In the genomic region with DNA sequence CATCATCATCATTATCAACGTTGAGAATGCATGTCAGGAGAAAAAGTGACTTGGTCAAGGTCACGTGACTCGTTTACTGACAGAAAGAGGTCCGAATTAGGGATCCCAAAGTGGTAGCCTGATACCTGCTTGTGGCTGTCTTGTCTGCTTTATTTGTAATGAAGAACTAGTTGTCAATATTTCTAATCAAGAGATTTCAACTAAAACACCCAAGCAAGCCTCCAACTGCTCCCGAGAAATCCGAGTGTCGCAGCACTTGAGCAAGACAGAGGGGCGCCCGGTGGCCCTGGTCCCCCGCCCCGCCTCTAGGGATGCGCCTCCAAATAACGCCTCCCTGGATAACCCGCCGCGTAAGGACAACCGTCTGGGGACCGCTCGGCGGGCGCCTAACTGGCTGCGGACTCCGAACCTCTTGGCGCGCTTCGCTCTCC, we compare ENCODE assay signal across 8 mouse cellular contexts. TPM values are rescaled to one million over a fixed set of nuclear protein-coding genes. Genes with fewer than 3 reads are reported as not detected.
DNase-seq lines count a peak whose midpoint lies in the region; ATAC-seq and TF ChIP-seq lines count a peak whose summit lies in the region.

No protein-coding gene starts in this region.

- no peaks in the 10 kb centered on the region for H3K36me3 ChIP-seq in embryonic facial prominence, embryonic 10.5 days (replicated peaks)
- H3K36me3 ChIP-seq in hindbrain, embryonic 15.5 days = no peaks in the 10 kb centered on the region
- H3K36me3 ChIP-seq in midbrain, embryonic 16.5 days (ENCODE audit: control insufficient read depth, insufficient read depth, low read length) = no peaks in the 10 kb centered on the region

- H3K4me2 ChIP-seq in hindbrain, embryonic 15.5 days = peak overlapping the region; percentile 92
- peak overlapping the region; percentile 61 for H3K4me2 ChIP-seq in midbrain, embryonic 16.5 days (ENCODE audit: low read length)

- H3K27ac ChIP-seq in left cerebral cortex, adult 2 months = peak overlapping the region; percentile 96
- H3K27ac ChIP-seq in embryonic facial prominence, embryonic 10.5 days (replicated peaks) = peak overlapping the region; percentile 93
- H3K27ac ChIP-seq in hindbrain, embryonic 15.5 days (replicated peaks) = peak overlapping the region; percentile 98
- peak overlapping the region; percentile 92 for H3K27ac ChIP-seq in midbrain, embryonic 16.5 days (ENCODE audit: low read length)

- peak overlapping the region; percentile 86 for H3K4me3 ChIP-seq in left cerebral cortex, adult 2 months
- H3K4me3 ChIP-seq in embryonic facial prominence, embryonic 10.5 days = peak overlapping the region; percentile 81
- peak overlapping the region; percentile 98 for H3K4me3 ChIP-seq in hindbrain, embryonic 15.5 days
- H3K4me3 ChIP-seq in midbrain, embryonic 16.5 days (ENCODE audit: low read depth, low read length) = peak overlapping the region; percentile 72

- ATAC-seq in hindbrain, embryonic 15.5 days (ENCODE audit: low FRiP score, low read depth) = peak; percentile 76; the same call in 1 of the 2 replicates
- ATAC-seq in midbrain, embryonic 16.5 days = no peak; the same call in none of the 2 replicates

- DNase-seq in left cerebral cortex, adult 2 months (ENCODE audit: extremely low spot score in 1 of 2, low spot score in 2 of 2) = no peak
- no peak for DNase-seq in left cerebral cortex, postnatal 36 days (ENCODE audit: low spot score in 2 of 2)
- no peak for DNase-seq in embryonic facial prominence, embryonic 10.5 days (ENCODE audit: low spot score)
- no peak for DNase-seq in right cerebral cortex, postnatal 36 days (ENCODE audit: low spot score in 2 of 2)
- DNase-seq in urinary bladder, postnatal 25 days (ENCODE audit: low spot score) = no peak
- no peak for DNase-seq in layer of hippocampus, adult 18-20 months (ENCODE audit: low spot score in 2 of 2)

- peak overlapping the region; percentile 97 for H3K9ac ChIP-seq in hindbrain, embryonic 15.5 days
- H3K9ac ChIP-seq in midbrain, embryonic 16.5 days (ENCODE audit: low read depth, low read length) = peak overlapping the region; percentile 96

- WGBS in embryonic facial prominence, embryonic 10.5 days = 4% methylated on average over 26 of the region's 26 CpGs
- 1% methylated on average over 26 of the region's 26 CpGs for WGBS in hindbrain, embryonic 15.5 days
- WGBS in midbrain, embryonic 16.5 days = 2% methylated on average over 26 of the region's 26 CpGs

- no peaks in the 10 kb centered on the region for H3K9me3 ChIP-seq in embryonic facial prominence, embryonic 10.5 days
- no peaks in the 10 kb centered on the region for H3K9me3 ChIP-seq in hindbrain, embryonic 15.5 days
- H3K9me3 ChIP-seq in midbrain, embryonic 16.5 days (replicated peaks; ENCODE audit: control insufficient read depth, low read length, poor library complexity, severe bottlenecking) = no peaks in the 10 kb centered on the region

- no peak for TF ChIP-seq CTCF in left cerebral cortex, adult 2 months (IDR thresholded peaks at IDR 0.05)

- intact Hi-C loops in left cerebral cortex, adult 2 months (cut with DNase I) = loop anchor here (2.0 kb wide), 1 partner anchor 78 kb away; no protein-coding TSS in a partner anchor
- intact Hi-C loops in left cerebral cortex, postnatal 36 days (cut with DNase I) = no loop called here

- peaks cover 16% of the 10 kb centered on the region for H3K27me3 ChIP-seq in embryonic facial prominence, embryonic 10.5 days (replicated peaks; ENCODE audit: low read depth, poor library complexity, severe bottlenecking)
- H3K27me3 ChIP-seq in hindbrain, embryonic 15.5 days = no peaks in the 10 kb centered on the region
- H3K27me3 ChIP-seq in midbrain, embryonic 16.5 days (ENCODE audit: control insufficient read depth, insufficient read depth, low read depth, low read length) = no peaks in the 10 kb centered on the region

- H3K4me1 ChIP-seq in embryonic facial prominence, embryonic 10.5 days = peaks cover 9% of the 10 kb centered on the region
- H3K4me1 ChIP-seq in hindbrain, embryonic 15.5 days (replicated peaks) = peaks cover 9% of the 10 kb centered on the region
- H3K4me1 ChIP-seq in midbrain, embryonic 16.5 days (ENCODE audit: control insufficient read depth, insufficient read depth, low read length) = peaks cover 9% of the 10 kb centered on the region

RNA-seq across cellular contexts. Expression of a gene that starts 0.5 kb away (rescaled TPM):
- total RNA-seq in left cerebral cortex, adult 2 months (2021) = 10 to 100 TPM; 22.9 to 28.5 TPM
- 10 to 100 TPM; 23.5 to 28.9 TPM for total RNA-seq in left cerebral cortex, postnatal 36 days (2021)
- polyA plus RNA-seq in embryonic facial prominence, embryonic 10.5 days (2016; fragmentation: Nextera tagmentation; extraction: Ambion mirVana) = 7.7 and 10.5 TPM in 2 replicates
- 16.4 and 17.2 TPM in 2 replicates for polyA plus RNA-seq in hindbrain, embryonic 15.5 days (2015; fragmentation: Nextera tagmentation; extraction: Ambion mirVana)
- 18.8 and 20.3 TPM in 2 replicates for polyA plus RNA-seq in midbrain, embryonic 16.5 days (2015; fragmentation: Nextera tagmentation; extraction: Ambion mirVana)
- 10 to 100 TPM; 45.5 to 48.1 TPM for total RNA-seq in layer of hippocampus, adult 18-20 months (2021)

RNA-seq across cellular contexts. Expression of a gene that starts 37.8 kb away (rescaled TPM):
- not detected for total RNA-seq in left cerebral cortex, adult 2 months (2021)
- not detected for total RNA-seq in left cerebral cortex, postnatal 36 days (2021)
- polyA plus RNA-seq in embryonic facial prominence, embryonic 10.5 days (2016; fragmentation: Nextera tagmentation; extraction: Ambion mirVana) = 43.5 and 57.9 TPM in 2 replicates
- polyA plus RNA-seq in hindbrain, embryonic 15.5 days (2015; fragmentation: Nextera tagmentation; extraction: Ambion mirVana) = not detected in 2 replicates
- not detected in 2 replicates for polyA plus RNA-seq in midbrain, embryonic 16.5 days (2015; fragmentation: Nextera tagmentation; extraction: Ambion mirVana)
- total RNA-seq in layer of hippocampus, adult 18-20 months (2021) = not detected
